Mouse (Mus musculus) thymus, postnatal 36 days (tissue): ENCODE results near the gene B430306N03Rik.
"Not testable (repeated sequence)": the region's sequence is repeated elsewhere in the genome, so short reads cannot be mapped to it uniquely, and the experiment has no call there.

ENCODE experiments used
- DNase-seq, 2 experiments: peaks; one replicate each; pipeline ENCODE4 v3.0.0; 2022; ENCODE audit warnings: mixed read lengths in 2 of 2

The B430306N03Rik gene

GRCm38 (mm10) chr17:48318686-48319085 lies 2.7 kb downstream of the B430306N03Rik start:
- DNase-seq = no peak

- no peak for DNase-seq
Observed at GRCm38 (mm10) chr17:48321279-48321678, 5.3 kb downstream of the B430306N03Rik start.

GRCm38 (mm10) chr17:48323236-48323635 lies 7.3 kb downstream of the B430306N03Rik start:
- DNase-seq = no peak

- DNase-seq = no peak
Observed at GRCm38 (mm10) chr17:48324258-48324657, 8.3 kb downstream of the B430306N03Rik start.

- no peak for DNase-seq
Observed at GRCm38 (mm10) chr17:48325093-48325492, 9.2 kb downstream of the B430306N03Rik start.

GRCm38 (mm10) chr17:48325638-48326037 lies 9.7 kb downstream of the B430306N03Rik start:
- DNase-seq = no peak

- DNase-seq = no peak
Observed at GRCm38 (mm10) chr17:48326656-48327055, 10.7 kb downstream of the B430306N03Rik start.

GRCm38 (mm10) chr17:48332524-48332923 lies 16.6 kb downstream of the B430306N03Rik start:
- DNase-seq = no peak

- DNase-seq = no peak
Observed at GRCm38 (mm10) chr17:48334186-48334585, 18.2 kb downstream of the B430306N03Rik start.

GRCm38 (mm10) chr17:48336857-48337256 lies 20.9 kb downstream of the B430306N03Rik start:
- peak; percentile 75 to 82 for DNase-seq

- DNase-seq = no peak
Observed at GRCm38 (mm10) chr17:48340267-48340666, 24.3 kb downstream of the B430306N03Rik start.

GRCm38 (mm10) chr17:48341947-48342346 lies 26.0 kb downstream of the B430306N03Rik start:
- no peak for DNase-seq

- DNase-seq = no peak
Observed at GRCm38 (mm10) chr17:48343065-48343464, 27.1 kb downstream of the B430306N03Rik start.

GRCm38 (mm10) chr17:48345824-48346223 lies 29.9 kb downstream of the B430306N03Rik start:
- DNase-seq = no peak

- no peak for DNase-seq
Observed at GRCm38 (mm10) chr17:48346231-48346630, 30.3 kb downstream of the B430306N03Rik start, which contains the start of gene Trem2. Gene Trem2, plus strand, starts transcription at chr17:48346401.

GRCm38 (mm10) chr17:48346834-48347233 lies 30.9 kb downstream of the B430306N03Rik start:
- DNase-seq = no peak

- DNase-seq = no peak
Observed at GRCm38 (mm10) chr17:48347287-48347686, 31.3 kb downstream of the B430306N03Rik start.

- DNase-seq = no peak
Observed at GRCm38 (mm10) chr17:48350681-48351193, 34.8 kb downstream of the B430306N03Rik start.

GRCm38 (mm10) chr17:48352976-48353375 lies 37.0 kb downstream of the B430306N03Rik start:
- not testable (repeated sequence) for DNase-seq

- no peak for DNase-seq
Observed at GRCm38 (mm10) chr17:48355822-48356221, 39.9 kb downstream of the B430306N03Rik start.

- DNase-seq = no peak
Observed at GRCm38 (mm10) chr17:48357892-48358291, 42.0 kb downstream of the B430306N03Rik start.

GRCm38 (mm10) chr17:48359616-48360015 lies 43.7 kb downstream of the B430306N03Rik start, which contains the start of gene Treml1:
Gene Treml1, plus strand, starts transcription at chr17:48359916.
- DNase-seq = no peak

- DNase-seq = no peak
Observed at GRCm38 (mm10) chr17:48360462-48360861, 44.5 kb downstream of the B430306N03Rik start.

GRCm38 (mm10) chr17:48362346-48362745 lies 46.4 kb downstream of the B430306N03Rik start:
- DNase-seq = no peak

- no peak for DNase-seq
Observed at GRCm38 (mm10) chr17:48362966-48363365, 47.0 kb downstream of the B430306N03Rik start.
